Mouse (Mus musculus) activated CD4-positive, CD25-positive, alpha-beta regulatory T cell, adult 9 weeks (primary cell): Measurements from ENCODE around the gene Thoc3. TPM values are rescaled to one million over a fixed set of nuclear protein-coding genes. Genes with fewer than 3 reads are reported as not detected.

ENCODE experiments used
- polyA plus RNA-seq: library from polyadenylated mRNA; unstranded; fragments of 100-300 nt; shearing (Covaris generic); gene quantifications from one replicate; pipeline ENCODE4 v1.2.1, GENCODE M21; 2017

The Thoc3 gene
- 34.3 TPM for polyA plus RNA-seq

GRCm38 (mm10) chr13:54468098-54469011 lies at the start of gene Thoc3:
Gene Thoc3, minus strand, starts transcription at chr13:54468849.

GRCm38 (mm10) chr13:54503604-54504521 lies 35.2 kb upstream of the Thoc3 start, which contains the start of gene Simc1:
Gene Simc1, plus strand, starts transcription at chr13:54503779.

Other genes with a start within 250 kb of the Thoc3 start
- gene Cplx2, start 97.5 kb downstream of the Thoc3 start, polyA plus RNA-seq = not detected
- gene Simc1, start 34.9 kb upstream of the Thoc3 start, polyA plus RNA-seq = 12.5 TPM
- 87.5 TPM for gene 4833439L19Rik, start 96.6 kb upstream of the Thoc3 start, polyA plus RNA-seq
- gene Arl10, start 106.2 kb upstream of the Thoc3 start, polyA plus RNA-seq = 12.0 TPM
- gene Nop16, start 121.2 kb upstream of the Thoc3 start, polyA plus RNA-seq = 53.7 TPM
- 190 TPM for gene Higd2a, start 121.4 kb upstream of the Thoc3 start, polyA plus RNA-seq
- 35.1 TPM for gene Cltb, start 142.5 kb upstream of the Thoc3 start, polyA plus RNA-seq
- gene Faf2, start 152.9 kb upstream of the Thoc3 start, polyA plus RNA-seq = 105 TPM
- 54.9 TPM for gene Rnf44, start 225.1 kb upstream of the Thoc3 start, polyA plus RNA-seq
- not detected for gene Cdhr2, start 232.6 kb upstream of the Thoc3 start, polyA plus RNA-seq